Mouse (Mus musculus) thymus, postnatal 25 days (tissue): ENCODE measurements around the gene Opa1.

Experiments used
- DNase-seq: peaks from one replicate; pipeline ENCODE4 v3.0.0; 2022

The Opa1 gene

DNA sequence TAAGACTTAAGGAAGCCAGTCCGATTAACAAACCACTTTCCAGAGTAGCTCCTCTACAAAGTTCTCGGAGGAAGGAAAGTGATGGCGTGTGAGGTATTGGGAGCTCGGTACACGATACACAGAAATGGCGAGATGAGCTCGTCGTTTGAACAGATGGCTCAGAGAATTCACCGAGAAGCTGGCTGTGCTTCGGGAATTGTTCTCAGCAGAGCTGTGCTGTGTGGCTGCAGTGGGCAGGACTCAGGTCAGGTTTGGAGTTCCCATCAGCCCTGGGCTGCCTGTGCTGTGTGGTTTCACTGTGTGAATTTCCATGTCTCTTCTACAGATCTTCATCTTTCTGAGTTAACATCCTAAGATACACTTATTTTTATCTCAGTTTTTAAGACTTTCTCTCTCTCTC is 77.8 kb downstream of the Opa1 start:
- DNase-seq: no peak

DNA sequence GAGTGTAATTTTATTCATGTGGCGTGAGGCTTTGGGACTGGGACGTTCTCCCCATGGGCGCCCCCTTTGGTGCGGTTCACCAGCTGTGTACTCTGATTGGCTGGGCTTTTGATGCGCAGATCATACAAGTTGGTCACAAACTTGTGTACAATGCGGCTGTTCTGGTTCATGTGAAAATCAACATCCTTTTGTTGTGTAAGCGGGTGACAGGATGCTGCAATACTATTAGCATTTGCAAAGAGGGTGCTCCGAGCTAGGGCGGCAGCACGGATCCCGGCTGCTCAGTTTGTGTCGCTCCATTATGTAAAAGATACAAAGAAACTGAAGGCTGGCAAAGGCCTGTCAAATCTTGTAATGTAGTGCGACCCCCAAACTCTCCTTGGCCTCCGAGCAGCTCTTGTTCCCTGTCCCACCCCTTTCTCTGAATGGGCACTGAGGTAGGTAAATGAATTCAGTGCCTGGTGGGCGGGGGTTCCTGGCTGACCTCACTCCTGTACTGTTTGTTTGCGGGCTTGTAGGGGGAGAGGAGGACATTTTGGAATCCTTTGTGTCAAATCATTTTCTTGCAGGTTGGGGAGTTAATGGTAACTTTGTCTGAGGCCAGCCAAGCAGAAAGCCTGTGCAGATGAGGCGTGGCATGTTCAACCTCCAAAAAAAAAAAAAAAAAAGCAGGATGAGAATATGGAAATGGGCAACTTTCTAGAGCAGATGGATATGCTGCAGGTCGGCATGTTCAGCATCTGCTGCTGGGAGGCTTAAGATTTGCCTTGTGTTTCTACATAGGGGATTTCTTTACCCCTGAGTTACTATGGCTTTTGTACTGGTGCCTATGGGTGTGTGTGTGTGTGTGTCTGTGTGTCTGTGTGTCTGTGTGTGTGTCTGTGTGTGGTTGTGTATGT is 78.8 kb downstream of the Opa1 start:
- peak; percentile 7 for DNase-seq

DNA sequence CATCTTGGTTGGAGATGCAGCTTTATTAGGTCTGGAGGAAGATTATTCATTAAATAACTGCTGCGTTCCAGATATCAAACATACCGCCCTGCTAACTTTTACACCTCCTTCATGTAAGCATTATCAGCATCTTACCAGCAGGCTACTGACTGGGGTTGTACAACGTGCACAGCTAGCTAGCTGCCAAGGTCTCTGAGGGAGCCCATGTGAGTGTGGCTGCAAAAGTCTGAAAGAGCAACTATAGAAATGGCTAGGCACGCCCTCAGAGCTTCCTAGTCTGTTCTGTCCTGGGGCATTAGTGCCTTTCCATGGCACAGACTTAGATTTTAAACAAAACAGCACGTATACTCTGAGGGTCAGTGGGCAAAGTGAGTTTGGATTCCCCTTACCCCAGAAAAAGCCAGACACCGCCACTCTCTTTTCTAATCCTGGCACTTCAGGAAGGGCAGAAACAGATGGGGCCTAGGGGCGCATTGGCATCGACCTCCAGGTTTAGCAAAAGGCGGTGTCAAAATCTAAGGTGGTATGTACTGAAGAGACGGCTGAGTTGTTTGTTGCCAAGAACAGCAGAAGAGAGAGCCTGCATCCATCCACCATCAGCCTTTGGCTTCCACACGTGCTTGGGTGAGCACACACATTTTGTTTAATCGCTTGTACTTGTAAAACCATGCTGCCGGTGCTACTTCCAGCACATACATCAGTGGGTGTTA is 80.1 kb downstream of the Opa1 start:
- no peak for DNase-seq

DNA sequence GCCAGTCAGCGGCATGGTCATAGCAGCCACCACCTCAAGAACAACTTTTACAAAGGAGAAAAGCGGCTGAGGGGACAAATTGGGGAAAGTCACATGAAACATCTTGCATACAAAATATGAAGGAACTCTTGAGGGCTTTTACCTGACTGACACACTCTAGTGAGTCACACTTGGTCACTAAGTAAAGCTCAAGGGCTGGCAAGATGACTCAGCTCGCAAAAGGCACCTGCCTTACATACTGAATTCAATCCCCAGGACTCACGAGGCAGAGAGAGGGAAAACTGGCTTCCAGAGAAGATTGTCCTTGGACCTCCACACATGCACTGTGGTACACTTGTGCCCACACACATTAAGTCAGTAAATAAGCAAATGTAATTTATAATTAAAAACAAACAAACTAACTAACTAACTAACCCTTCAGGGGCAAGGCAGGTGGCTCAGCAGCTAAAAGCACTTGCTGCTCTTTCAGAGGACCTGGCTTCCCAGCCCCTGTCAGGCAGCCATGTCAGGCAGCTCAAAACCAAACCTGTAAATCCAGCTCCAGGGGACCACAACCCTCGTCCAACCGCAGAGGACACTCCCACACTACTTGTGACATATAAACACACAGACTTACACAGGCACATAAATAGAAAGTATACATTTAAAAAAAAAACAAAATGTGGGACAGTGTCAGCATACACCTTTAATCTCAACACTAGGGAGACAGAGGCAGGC is 84.1 kb downstream of the Opa1 start:
- no peak for DNase-seq

DNA sequence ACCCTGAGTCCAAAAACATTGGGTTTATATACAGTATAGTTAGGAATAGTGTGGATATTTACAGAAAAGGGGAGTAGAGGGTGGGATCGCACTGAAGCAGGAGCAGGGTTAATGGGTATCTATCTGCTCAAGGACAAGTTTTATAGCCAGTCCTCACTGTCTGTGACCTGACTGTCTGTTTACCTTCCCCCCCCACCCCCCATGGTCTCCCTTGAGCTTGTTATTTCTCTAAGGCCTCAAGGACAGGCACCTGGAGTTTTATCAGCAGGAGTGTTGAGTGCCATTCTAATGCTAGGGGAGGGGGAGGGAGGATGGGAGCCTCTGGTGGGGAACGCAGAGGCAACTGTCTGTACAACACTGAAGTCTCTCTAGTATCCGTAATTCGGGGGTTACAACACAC is 85.3 kb downstream of the Opa1 start:
- no peak for DNase-seq

DNA sequence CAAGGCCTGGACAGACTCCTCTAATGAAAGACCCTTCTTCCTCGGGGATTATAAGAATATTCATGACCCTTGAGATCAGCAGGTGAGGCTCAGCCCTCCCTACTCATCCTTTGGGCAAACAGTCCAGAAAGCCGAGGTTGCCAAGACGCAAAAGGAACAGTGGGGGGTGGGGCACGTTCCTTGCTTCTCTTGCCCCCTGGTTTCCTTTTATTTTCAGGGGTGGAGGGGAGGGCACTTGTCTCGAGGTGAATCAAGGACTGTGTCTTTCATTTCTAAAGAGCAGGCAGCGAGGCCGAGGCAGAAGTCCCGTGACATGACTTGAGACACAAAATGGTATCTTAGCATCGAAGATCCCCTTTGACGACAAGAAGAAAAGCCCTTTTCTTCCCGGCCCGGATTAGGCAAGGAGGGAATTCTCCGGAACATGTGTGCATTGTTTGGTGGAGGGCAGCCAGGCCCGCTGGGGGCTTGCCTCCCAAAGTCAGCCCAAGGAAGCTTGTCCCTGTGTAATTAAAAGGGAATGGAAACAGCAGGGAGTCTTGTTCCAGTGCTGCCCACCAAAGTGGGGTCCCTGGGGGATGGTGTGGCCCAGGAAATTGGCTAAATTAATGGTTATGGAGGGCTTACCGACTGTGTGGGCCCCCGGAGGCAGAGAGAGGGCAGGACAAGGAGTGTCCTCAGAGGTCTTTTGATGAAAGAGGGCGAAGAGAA is 88.0 kb downstream of the Opa1 start:
- no peak for DNase-seq

DNA sequence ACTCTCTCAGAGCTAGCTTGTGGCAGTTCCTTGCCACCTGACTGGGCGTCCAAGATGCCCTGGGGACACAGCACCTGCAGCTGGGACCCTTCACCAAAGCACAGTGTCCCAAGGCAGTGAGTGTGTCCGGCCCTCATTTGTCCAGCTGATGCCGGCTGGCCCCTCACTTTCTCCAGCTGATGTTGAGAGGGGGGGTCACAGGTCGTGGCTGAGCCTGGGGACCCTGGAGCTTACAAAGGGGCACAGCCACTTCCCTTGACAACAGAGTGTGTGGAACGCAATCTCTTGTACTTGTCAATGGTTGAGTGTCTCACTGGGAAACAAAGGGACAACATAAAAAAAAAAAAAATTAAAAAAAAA is 88.5 kb downstream of the Opa1 start:
- no peak for DNase-seq

DNA sequence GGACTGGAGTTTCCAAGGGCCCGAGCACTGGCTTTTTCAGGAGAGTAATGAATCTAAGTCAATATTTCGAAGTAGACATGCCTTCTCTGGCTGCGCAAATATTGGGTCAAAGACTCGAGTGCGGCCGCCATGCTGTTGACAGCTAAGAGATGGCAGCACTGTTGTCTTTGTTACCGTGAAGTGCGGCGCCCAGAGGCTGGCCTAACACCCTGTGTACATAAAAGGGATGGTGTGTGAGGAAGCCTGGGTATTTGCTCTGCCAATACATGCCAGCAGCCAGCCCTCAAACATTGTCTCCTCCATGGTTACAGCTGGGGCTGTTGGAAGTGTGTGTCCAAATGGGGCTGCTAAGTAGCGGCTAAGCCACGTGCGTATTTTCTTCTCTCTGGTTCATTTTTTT is 89.3 kb downstream of the Opa1 start:
- no peak for DNase-seq

DNA sequence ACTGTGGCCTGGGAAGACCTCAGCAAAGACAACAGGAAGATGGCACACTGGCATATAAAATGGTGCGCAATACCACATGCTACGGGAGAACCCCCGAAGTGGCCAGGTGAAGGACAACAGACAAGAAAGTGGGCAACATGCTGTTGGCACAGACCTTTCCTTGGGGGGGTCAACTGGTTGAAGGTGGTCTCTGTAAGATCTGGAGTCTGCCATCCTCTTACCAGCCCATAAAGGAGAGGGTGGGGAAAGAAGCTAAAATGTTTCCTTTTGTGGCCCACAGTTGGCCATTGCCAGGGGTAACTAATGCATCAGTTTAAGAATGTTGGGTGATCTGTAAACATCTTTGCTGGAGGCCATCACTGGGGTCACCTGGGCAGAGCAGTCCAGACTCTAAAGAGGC is 91.7 kb downstream of the Opa1 start:
- no peak for DNase-seq

DNA sequence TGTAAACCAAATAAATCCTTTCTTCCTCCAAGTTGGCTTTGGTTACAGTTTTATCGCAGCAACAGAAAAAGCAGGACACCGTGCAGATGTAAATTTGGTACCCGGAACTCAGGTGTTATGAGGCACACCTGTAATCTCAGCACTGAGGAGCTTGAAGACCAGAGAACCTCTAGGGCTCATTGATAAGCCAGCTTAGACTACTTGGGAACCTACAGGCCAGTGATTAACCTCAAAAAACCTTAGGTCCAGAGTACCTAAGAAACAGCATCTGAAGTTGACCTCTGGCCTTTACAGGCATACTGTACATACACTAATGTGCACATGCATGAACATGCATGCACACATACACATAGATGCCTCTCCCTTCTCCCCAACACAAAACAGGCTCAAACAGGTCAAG is 94.1 kb downstream of the Opa1 start:
- no peak for DNase-seq

DNA sequence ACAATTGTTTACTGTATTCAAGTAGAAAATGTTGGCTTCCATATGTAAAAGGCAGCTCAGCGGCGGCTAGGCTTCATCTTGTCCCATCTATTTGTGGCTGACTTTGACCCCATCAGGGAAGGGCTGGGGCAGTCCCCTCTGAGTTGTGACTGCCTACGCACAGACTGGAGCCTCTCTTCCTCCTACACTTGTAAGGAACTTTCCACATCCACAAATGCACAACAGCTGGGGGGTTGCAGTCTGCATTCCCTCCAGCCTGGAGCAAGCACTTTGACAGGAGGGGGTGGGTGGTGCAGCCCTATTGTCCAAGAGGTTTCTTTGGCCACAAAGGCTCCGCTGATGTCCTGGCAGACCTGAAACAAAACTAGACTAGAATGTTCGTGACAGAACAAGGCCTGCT is 100.5 kb downstream of the Opa1 start:
- no peak for DNase-seq

DNA sequence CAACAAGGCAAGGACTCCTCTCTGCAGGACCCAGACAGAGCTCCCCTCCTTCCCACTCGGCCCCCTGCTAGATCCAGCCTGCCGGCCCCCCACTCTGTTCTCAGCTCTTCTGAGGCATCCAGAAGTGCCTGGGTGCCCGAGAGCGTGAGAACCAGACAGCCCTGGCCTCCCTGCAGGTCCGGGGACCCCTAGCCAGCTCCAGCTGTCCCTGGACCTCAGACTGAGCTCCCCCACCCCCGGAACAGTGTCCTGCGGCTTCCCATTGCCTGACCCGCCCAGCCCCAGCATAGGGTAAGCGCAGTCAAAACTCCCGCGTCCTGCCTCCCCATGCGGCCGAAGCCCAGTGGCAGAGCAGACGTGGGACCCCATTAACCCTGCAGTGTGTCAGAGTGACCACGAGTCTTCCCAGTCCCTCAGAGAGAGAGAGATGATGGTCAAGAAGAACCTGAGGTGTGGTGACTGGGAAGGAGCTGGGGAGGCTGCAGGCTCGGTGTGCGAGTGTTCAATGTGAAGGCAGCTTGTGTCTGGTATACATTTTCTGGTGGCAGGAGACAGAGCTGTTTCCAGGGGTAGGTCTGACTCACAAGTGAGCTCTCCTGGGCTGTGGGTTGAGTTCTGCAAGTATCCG is 101.5 kb downstream of the Opa1 start:
- DNase-seq: no peak

DNA sequence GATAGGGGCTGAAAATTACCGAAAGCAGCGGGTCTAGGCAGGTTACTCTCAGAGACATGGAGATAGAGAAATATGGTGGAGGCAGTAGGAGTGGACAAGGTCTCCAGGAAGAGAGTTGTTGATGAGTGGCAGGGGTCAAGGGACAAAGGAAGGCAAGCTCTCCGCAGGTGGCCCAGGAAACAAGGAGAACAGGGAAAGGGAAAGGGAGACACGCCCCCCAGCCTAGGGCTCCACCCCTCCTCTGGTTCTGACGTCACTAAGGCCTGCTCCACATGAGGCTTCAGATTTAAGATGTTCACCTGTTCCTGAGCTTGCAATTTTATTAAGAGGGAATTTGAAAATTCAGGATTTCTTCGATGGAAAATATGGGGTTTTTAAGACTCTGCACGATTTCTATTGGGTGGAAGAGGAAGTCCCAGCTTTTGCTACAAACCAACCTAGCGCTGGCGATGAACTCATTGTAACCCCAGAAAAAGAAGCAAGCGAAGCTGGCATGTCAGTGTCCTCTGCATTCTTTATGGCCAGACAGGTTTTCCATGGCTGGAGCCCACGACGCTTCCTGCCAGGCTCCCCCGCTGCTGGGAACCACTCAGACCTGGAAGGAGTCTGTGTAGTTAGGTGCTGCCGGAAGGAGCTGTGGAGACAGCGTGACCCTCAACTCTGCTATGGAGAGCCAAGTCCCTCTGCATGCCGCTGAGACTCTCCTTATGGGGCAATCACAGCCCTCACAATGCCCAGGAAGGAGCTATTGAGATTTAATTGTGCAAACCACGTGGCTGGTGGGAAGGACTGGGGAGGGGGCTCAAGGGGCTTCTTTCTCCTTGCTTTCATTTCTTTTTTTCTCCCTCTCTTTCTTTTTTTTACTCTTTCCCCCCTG is 103.7 kb downstream of the Opa1 start:
- no peak for DNase-seq

DNA sequence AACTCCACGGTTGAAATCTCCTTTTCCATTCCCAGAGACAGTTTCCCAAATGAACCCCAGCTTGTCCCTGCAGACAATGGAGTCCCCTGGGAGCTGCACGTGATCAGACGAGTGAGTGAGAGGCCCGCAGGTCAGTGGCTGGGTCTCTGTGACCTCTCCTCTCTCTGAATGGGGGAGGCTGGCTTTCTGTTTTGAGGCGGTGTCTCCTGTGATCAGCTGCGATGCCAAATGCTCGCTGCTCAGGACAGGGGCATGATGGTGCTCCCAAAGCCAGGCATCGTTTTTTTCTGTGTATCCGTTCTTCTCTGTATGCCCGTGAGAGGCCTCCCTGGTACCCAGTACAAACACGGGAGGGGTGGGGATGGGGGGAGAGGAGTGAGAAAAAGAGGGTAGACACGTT is 104.4 kb downstream of the Opa1 start:
- DNase-seq: no peak

DNA sequence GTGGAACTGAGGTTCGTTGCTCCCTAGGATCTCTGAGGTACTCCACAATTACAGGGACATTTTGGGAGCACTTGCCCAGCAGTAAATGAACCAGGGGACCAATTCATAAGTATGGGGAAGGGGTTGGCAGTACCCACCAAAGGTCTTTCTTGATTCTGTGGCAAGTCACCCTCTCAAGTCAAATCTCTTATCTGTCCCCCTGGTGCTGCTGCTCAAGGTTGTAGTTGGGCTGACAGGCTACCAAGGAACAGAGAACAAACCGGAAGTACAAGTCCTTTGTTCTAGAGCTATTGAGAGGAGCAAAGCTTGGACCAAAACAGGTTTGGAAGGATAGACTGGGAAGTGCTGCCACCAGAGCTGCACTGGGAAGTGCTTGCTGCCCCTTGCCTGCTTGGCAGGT is 105.0 kb downstream of the Opa1 start:
- no peak for DNase-seq

DNA sequence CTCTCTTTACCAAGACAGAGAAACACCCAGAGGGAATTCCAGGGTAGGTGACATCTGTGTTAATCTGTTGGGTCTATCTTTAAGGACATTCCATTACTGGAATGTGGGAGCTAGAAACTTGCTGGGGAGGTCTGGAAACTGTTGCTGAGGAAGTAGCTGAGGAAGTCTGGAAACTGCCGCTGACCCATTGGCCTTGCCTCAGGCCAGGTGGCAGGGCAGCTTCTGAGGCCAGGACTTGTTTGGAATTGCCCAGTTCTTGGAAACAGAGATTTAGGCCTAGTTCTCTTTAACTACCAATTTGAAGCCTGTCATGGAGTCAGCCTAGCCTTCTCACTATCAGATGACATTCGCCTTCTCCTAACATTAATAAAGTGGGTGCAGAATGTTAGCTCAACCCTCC is 105.5 kb downstream of the Opa1 start:
- DNase-seq: no peak

DNA sequence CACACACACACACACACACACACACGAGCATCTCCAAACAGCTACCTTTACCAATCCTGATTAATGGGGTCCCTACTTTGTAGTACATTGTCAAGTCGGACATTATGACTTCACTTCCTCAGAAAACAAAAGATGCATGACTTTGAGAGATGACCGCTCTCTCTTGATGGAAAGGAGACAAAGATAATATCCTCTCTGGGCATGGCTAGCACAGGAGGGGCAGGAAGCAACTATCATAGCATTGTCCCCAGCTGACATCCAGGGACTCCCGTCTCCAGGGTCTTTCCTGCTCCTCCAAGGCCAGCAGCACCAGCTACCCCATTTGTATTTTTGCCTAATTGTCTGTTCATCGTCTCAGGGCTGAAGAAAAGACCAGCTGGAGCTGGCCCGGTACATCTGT is 107.0 kb downstream of the Opa1 start:
- no peak for DNase-seq

DNA sequence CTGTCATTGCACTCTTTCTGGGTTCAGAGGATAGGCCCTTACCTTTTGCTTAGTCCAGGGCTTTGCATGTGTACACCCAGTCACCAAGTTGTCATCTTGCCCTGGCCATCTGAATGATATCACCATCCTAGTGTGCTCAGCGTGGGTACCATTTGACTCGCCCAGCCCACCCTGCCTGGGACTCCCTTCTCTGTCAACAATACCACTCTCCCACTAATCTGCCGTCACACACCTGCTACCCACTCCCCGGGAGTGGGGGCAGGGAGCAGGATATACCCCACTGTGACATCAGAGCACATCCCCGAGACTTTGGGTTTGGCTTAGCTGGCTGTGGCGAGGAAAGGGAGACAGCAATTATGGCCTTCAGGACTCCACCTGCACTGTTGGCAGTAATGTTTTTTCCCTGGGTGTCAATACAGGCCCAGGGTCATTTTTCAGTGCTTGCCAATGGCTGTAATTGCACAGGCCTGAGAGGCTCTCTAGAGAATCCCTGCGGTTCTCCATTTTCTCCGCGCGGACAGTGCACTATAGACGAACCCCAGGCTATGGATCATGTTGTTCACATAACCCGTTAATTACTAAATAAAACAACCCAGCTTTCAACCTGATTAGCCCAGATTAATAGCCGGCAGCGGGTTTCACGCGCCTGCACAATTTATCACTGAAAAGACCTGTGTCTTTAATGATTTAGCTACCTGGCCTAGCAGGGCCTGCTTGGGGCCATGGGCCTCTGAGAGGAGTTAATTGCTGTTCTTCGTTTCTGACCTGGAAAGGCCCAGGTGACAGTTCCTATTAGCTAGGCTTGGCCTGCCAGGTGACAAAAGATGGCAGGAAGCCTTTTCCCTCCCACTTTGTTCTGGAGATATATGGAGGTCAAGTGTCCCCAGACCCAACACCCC is 109.1 kb downstream of the Opa1 start:
- DNase-seq: no peak

DNA sequence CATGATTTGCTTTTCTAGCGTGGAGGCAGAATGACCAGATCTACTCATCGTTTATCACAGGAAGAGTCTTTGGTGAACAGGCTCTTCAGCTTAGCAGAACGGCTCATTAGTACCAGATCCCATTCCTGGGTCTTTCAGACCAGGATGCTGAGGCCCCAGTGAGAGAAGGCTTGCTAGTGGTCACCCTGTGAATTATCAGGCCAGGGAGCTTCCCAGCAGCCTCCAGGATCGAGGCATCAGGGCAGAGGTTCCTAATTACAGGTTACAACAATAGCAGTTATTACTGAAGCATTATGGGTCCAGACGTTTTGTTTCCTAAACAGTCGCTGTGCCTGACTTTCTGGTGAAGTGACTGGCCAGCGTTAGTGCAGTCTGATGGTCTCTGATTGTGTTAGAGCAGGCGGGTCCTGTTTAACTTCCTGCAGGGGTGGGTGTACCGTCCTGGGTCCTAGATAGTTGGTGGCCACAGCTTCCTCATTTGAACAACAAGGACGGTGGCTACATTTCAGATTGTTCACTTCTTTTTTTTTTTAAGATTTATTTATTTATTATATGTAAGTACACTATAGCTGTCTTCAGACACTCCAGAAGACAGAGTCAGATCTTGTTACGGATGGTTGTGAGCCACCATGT is 110.2 kb downstream of the Opa1 start:
- no peak for DNase-seq

DNA sequence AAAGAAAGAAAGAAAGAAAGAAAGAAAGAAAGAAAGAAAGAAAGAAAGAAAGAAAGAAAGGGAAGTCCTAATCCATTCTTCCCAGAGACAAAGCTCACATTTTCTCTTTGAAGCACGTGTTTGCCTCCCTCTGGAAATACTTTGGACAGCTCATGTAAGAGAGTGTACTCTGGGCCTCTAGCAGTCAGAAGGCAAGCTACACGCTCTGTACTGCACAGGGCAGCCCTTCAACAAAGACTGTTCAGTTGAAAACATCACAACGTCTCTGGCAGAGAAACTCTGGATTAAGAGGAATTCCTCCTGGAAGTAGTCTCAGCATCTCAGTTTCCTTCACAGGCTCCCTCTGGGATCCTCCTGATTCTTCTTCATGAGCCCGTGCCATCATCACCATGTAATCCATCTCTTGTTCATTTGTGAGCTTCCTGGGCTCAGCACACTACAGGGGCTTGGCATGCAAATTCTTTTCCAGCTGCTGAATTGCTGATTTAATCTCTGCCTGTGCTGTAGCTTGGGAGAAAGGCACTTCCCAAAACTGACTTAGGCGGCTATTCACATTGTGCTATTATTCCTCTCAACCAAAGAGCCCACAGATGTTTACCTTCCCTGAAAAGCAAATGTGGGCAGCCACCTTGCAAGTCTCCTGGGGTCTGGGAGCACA is 114.0 kb downstream of the Opa1 start:
- no peak for DNase-seq
